Mouse (Mus musculus) intestine, embryonic 14.5 days (tissue): ENCODE measurements around the gene Sec11a. TPM values are rescaled to one million over a fixed set of nuclear protein-coding genes. Genes with fewer than 3 reads are reported as not detected.

ENCODE experiments used
- ATAC-seq: fragments of 200-750 bp; cut with Nextera tagmentation; replicated peaks from 2 replicates; pipeline ENCODE4 v1.8.0; 2017; ENCODE audit warnings: low read depth, moderate number of reproducible peaks, moderate TSS enrichment, moderate library complexity; ENCODE audit not compliant: low FRiP score, low TSS enrichment
- DNase-seq: peaks from one replicate; pipeline ENCODE4 v3.0.0-alpha.2; 2018; ENCODE audit warnings: low spot score
- H3K27ac ChIP-seq: fragments of 300-500 bp; sonication (generic); 2 replicates; pipeline ENCODE4 v1.5.1; 2014; ENCODE audit warnings: low read depth, mild to moderate bottlenecking, control low read depth
- H3K27me3 ChIP-seq: fragments of 300-500 bp; sonication (generic); replicated peaks from 2 replicates; pipeline ENCODE4 v1.6.1; 2014; ENCODE audit warnings: low read length, control low read depth; ENCODE audit not compliant: control insufficient read depth, insufficient read depth
- H3K36me3 ChIP-seq: fragments of 300-500 bp; sonication (generic); 2 replicates; pipeline ENCODE4 v1.6.1; 2014; ENCODE audit warnings: low read length, control low read depth; ENCODE audit not compliant: control insufficient read depth, insufficient read depth
- H3K4me1 ChIP-seq: fragments of 300-500 bp; sonication (generic); replicated peaks from 2 replicates; pipeline ENCODE4 v1.6.1; 2014; ENCODE audit warnings: low read length, control low read depth, mixed read lengths; ENCODE audit not compliant: control insufficient read depth, insufficient read depth
- H3K4me2 ChIP-seq: fragments of 300-500 bp; sonication (generic); 2 replicates; pipeline ENCODE4 v1.6.1; 2014; ENCODE audit warnings: low read length
- H3K4me3 ChIP-seq: fragments of 300-500 bp; sonication (generic); 2 replicates; pipeline ENCODE4 v1.5.1; 2014; ENCODE audit warnings: low read depth, low read length, control low read depth, mixed read lengths
- H3K9ac ChIP-seq: fragments of 300-500 bp; sonication (generic); 2 replicates; pipeline ENCODE4 v1.6.1; 2014; ENCODE audit warnings: mild to moderate bottlenecking, low read length
- H3K9me3 ChIP-seq: fragments of 300-500 bp; sonication (generic); 2 replicates; pipeline ENCODE4 v1.6.1; 2016; ENCODE audit warnings: low read length, control low read depth; ENCODE audit not compliant: control insufficient read depth
- WGBS: fragments of 180-500 bp; shearing (Covaris S2); extraction: QIAGEN DNeasy Blood & Tissue Kit; methylation state at CpG from one replicate; pipeline ENCODE4 v1.1.7; 2014; 5-methylcytosine and 5-hydroxymethylcytosine counted together
- polyA plus RNA-seq: library from polyadenylated mRNA; unstranded; fragments of >200 nt; fragmentation: Nextera tagmentation; extraction: Ambion mirVana; gene quantifications from 2 replicates; pipeline ENCODE4 v1.2.1, GENCODE M21; 2014

Sec11a gene
- polyA plus RNA-seq, 1 experiment from 2014 or later = 218 TPM

- H3K4me1 ChIP-seq = peaks cover 7% of the 10 kb centered on the region; the same call in 1 of the 2 replicates
- WGBS = 30% methylated on average over 1 of the region's 1 CpGs
- H3K4me3 ChIP-seq = no peak overlapping the region
- no peaks in the 10 kb centered on the region for H3K27me3 ChIP-seq
- no peak overlapping the region for H3K9ac ChIP-seq
- ATAC-seq = no peak
- H3K9me3 ChIP-seq = no peaks in the 10 kb centered on the region
- no peak for DNase-seq
- H3K36me3 ChIP-seq = peaks cover 6% of the 10 kb centered on the region; the same call in 1 of the 2 replicates
- no peak overlapping the region for H3K27ac ChIP-seq
- no peak overlapping the region for H3K4me2 ChIP-seq
Measured at GRCm38 (mm10) chr7:80885666-80886065, 61.9 kb downstream of the Sec11a start.

GRCm38 (mm10) chr7:80882830-80883505 is 64.6 kb downstream of the Sec11a start:
- no peaks in the 10 kb centered on the region for H3K27me3 ChIP-seq
- peak; percentile 67 for ATAC-seq
- peaks cover 2% of the 10 kb centered on the region; the same call in 1 of the 2 replicates for H3K36me3 ChIP-seq
- H3K4me1 ChIP-seq = no peaks in the 10 kb centered on the region
- peak; percentile 65 for DNase-seq
- H3K4me2 ChIP-seq = peak overlapping the region; percentile 36
- no peak overlapping the region for H3K27ac ChIP-seq
- no peak overlapping the region for H3K9ac ChIP-seq
- 0 out of 2 replicates have a peak overlapping the region, but pooled peaks have one; percentile 4 for H3K4me3 ChIP-seq
- H3K9me3 ChIP-seq = no peaks in the 10 kb centered on the region
- 19% methylated on average over 14 of the region's 14 CpGs for WGBS

- Histone ChIP-seq H3K4me2 (no peak overlapping the region), H3K36me3 (peaks cover 68% of the 10 kb centered on the region), H3K9me3 (no peaks in the 10 kb centered on the region), H3K27ac (no peak overlapping the region), H3K4me1 (no peaks in the 10 kb centered on the region), H3K4me3 (no peak overlapping the region), H3K9ac (no peak overlapping the region), H3K27me3 (no peaks in the 10 kb centered on the region)
- 61% methylated on average over 37 of the region's 37 CpGs for WGBS
- ATAC-seq (no peak), DNase-seq (no peak)
Measured at GRCm38 (mm10) chr7:80875727-80876126, 71.9 kb downstream of the Sec11a start.

- H3K36me3 ChIP-seq = peaks cover 89% of the 10 kb centered on the region
- no peaks in the 10 kb centered on the region for H3K27me3 ChIP-seq
- H3K4me1 ChIP-seq = no peaks in the 10 kb centered on the region
- no peak for DNase-seq
- H3K27ac ChIP-seq = no peak overlapping the region
- WGBS = 93% methylated on average over 2 of the region's 2 CpGs
- no peak overlapping the region for H3K9ac ChIP-seq
- no peak overlapping the region for H3K4me3 ChIP-seq
- H3K4me2 ChIP-seq = no peak overlapping the region
- no peaks in the 10 kb centered on the region for H3K9me3 ChIP-seq
- ATAC-seq = no peak
Measured at GRCm38 (mm10) chr7:80873631-80874030, 73.9 kb downstream of the Sec11a start.

- 80% methylated on average over 5 of the region's 5 CpGs for WGBS
- peaks cover 93% of the 10 kb centered on the region for H3K36me3 ChIP-seq
- no peak for DNase-seq
Measured at GRCm38 (mm10) chr7:80873038-80873437, 74.5 kb downstream of the Sec11a start.

GRCm38 (mm10) chr7:80868686-80869085 is 78.9 kb downstream of the Sec11a start:
- H3K4me1 ChIP-seq = peaks cover 9% of the 10 kb centered on the region; the same call in 1 of the 2 replicates
- no peak overlapping the region for H3K4me2 ChIP-seq
- no peak overlapping the region for H3K9ac ChIP-seq
- H3K4me3 ChIP-seq = no peak overlapping the region
- no peak for ATAC-seq
- WGBS = 89% methylated on average over 2 of the region's 2 CpGs
- DNase-seq = no peak
- H3K9me3 ChIP-seq = no peaks in the 10 kb centered on the region
- no peak overlapping the region for H3K27ac ChIP-seq
- no peaks in the 10 kb centered on the region for H3K27me3 ChIP-seq
- H3K36me3 ChIP-seq = peaks cover 82% of the 10 kb centered on the region

More at GRCm38 (mm10) chr7:80873038-80873437, 74.5 kb downstream of the Sec11a start:
- no peaks in the 10 kb centered on the region for H3K9me3 ChIP-seq
- no peak overlapping the region for H3K27ac ChIP-seq
- ATAC-seq = no peak
- H3K4me1 ChIP-seq = no peaks in the 10 kb centered on the region
- no peak overlapping the region for H3K4me3 ChIP-seq
- H3K9ac ChIP-seq = no peak overlapping the region
- H3K27me3 ChIP-seq = no peaks in the 10 kb centered on the region
- no peak overlapping the region for H3K4me2 ChIP-seq

GRCm38 (mm10) chr7:80866514-80867147 is 80.9 kb downstream of the Sec11a start:
- peaks cover 68% of the 10 kb centered on the region for H3K36me3 ChIP-seq
- H3K4me2 ChIP-seq = peak overlapping the region; percentile 28
- peak overlapping the region; percentile 64 for H3K27ac ChIP-seq
- H3K9ac ChIP-seq = no peak overlapping the region
- no peaks in the 10 kb centered on the region for H3K9me3 ChIP-seq
- ATAC-seq (peak; percentile 84), DNase-seq (no peak)
- H3K27me3 ChIP-seq = no peaks in the 10 kb centered on the region
- no peak overlapping the region for H3K4me3 ChIP-seq
- 51% methylated on average over 7 of the region's 7 CpGs for WGBS
- H3K4me1 ChIP-seq = peaks cover 19% of the 10 kb centered on the region

- 85% methylated on average over 7 of the region's 7 CpGs for whole genome bisulfite sequencing
- Histone ChIP-seq H3K4me2 (no peak overlapping the region), H3K4me1 (peaks cover 23% of the 10 kb centered on the region)
Measured at GRCm38 (mm10) chr7:80865521-80865920, 82.1 kb downstream of the Sec11a start.

More at GRCm38 (mm10) chr7:80865521-80865920, 82.1 kb downstream of the Sec11a start:
- Histone ChIP-seq H3K36me3 (peaks cover 57% of the 10 kb centered on the region), H3K9me3 (no peaks in the 10 kb centered on the region), H3K4me3 (no peak overlapping the region), H3K27ac (peak overlapping the region; percentile 7; the same call in 1 of the 2 replicates), H3K9ac (no peak overlapping the region), H3K27me3 (no peaks in the 10 kb centered on the region)
- DNase-seq (no peak), ATAC-seq (no peak)
